Mouse (Mus musculus) bone marrow, adult 2 months (tissue): ENCODE results near the gene Tenm4.

ENCODE experiments used
- CTCF ChIP-seq: fragments of 200-500 bp; IDR thresholded peaks from 2 replicates; pipeline ENCODE4 v1.5.1; 2011; ENCODE audit warnings: low read length, control low read depth; ENCODE audit not compliant: control insufficient read depth, insufficient read depth
- POLR2A ChIP-seq: fragments of 200-500 bp; IDR thresholded peaks from 2 replicates; pipeline ENCODE4 v1.6.1; 2011; ENCODE audit warnings: low read depth, mild to moderate bottlenecking, control low read depth, low read length, borderline replicate concordance; ENCODE audit not compliant: control insufficient read depth

DNA sequence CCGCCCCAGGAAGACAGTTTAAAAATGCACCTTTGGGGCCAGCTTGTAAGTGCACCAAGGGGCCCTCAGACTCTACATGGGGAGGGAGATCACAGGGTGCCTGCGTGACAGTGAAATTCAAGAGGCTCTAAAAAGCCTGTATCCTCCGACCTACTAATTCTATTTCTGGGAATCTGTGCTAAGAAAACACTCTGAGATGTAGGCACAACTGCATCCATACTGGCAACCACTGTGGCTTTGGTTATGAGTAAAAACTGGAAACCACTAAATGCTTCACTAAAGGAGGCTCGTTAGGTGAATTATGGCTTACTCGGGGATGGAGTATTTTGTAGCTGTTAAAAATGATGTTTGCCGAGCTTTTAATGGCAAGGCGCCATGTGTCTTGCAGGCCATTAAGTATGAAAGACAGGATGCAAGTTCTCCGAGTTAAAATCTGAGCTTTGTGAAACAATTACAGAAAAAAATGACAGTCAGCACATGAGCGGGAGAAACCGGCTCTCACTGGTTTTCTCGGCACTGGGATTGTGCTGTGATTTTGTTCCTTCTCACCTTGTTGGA lies 238.4 kb downstream of the Tenm4 start:
- TF ChIP-seq CTCF (no peak), POLR2A (no peak)
